Mouse (Mus musculus) monocyte, adult 5-6 weeks (primary cell): ENCODE data around the gene Zfp853. TPM values are rescaled to one million over a fixed set of nuclear protein-coding genes. Genes with fewer than 3 reads are reported as not detected.

Experiments used
- ATAC-seq: fragments of 153-309, 156-312 bp; replicated peaks from 2 replicates; pipeline ENCODE4 v1.8.0; 2017; ENCODE audit warnings: mild to moderate bottlenecking; ENCODE audit not compliant: low TSS enrichment, insufficient number of reproducible peaks, severe bottlenecking, poor library complexity, low FRiP score
- total RNA-seq: library from RNA; stranded (forward); fragments of 200-1000, 200-491, 200-594 nt; gene quantifications from 3 replicates; pipeline ENCODE4 v1.2.3, GENCODE M21; 2017

Zfp853 gene
- total RNA-seq, 1 experiment from 2014 or later: not detected

DNA sequence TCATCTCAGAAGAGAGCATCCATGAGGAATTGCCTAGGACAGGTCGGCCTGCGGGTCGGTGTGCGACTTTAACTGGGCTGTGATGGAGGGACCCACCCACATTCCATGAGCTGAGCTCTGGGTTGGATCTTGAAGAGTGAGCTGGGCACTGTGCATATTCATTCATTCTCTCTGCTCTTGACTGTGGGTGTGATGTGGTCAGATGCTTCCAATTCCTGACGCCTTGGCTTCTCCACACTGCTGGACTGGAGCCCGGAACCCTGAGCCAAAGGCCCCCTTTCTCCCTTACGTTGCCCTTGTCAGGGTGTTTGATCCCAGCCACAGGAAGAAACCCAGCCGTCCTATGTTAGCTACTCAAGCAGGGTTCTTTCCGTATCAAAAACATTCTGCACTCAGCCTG is 4.6 kb upstream of the Zfp853 start:
- ATAC-seq: no peak

DNA sequence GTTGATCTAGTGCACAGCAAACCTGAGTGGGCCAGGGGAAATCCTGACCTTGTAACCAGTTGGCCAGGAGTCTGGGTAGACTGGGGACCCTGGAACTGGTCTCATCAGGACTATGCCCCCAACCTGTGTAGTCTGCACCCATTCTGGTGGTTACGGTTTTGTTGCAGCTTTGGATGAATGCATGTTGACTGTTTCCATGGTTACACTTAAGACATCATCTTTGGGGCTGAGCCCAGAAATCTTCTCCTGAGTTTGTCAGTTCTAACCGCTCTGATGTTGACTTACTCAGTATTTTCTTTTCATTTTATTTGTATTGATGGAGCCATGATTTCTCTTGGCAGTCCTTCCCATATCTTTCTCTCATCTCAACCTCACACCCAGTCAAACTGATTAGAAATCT is 1.9 kb upstream of the Zfp853 start:
- no peak for ATAC-seq

DNA sequence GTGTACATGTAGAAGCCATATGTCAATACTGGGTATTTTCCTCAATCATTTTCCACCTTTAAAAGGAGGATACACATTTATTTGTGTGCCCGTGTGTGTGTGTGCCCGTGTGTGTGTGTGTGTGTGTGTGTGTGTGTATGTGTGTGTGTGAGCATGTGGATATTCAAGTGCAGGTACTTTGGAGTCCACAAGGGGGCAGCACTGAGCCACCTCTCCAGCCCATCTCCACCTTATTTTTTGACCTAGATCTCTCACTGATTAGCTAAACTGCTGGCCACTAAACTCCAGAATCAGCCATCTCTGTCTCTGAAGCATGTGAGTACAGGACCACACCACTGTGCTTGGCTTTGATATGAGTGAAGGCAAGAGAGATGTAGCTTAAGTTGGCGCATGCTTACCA is 1.4 kb upstream of the Zfp853 start:
- no peak for ATAC-seq

DNA sequence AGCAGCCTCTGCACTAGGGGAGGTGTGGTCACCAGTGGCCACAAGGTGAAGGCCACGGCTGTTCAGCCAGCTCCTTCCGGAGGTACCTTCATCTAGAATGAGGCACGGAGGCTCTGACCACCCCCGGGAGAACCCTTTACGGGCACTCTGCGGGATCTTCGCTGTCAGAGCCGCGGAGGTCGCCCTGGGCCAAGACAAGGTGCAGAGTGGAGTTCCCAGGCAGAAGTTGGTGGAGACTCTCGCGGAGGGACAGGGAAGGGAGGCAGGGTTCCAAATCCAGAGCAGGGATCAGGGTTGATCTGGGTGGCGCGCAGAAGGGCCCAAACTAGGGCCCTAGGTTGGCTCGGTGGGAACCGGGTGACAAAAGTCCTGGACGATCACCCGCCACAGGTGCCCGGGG is 544 bp downstream of the Zfp853 start:
- no peak for ATAC-seq

DNA sequence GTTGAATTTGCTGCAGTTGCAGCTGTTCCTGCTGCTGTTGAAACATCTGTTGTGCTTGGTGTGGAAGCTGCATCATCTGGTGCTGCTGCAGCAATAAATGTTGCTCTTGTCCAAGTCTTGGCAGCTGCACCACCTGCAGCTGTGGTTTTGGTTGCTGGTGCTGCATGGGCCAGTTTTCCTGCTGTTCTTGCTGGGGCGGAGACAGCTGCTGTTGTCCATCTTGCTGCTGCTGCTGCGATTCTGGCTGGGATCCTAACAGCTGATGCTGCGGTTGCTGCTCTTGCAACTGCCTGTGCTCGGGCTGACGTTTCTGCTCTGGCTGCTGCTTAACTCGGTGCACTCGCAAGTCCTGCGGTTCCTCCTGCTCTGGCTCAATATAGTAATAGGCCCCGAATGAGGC is 4.1 kb downstream of the Zfp853 start:
- ATAC-seq: no peak

DNA sequence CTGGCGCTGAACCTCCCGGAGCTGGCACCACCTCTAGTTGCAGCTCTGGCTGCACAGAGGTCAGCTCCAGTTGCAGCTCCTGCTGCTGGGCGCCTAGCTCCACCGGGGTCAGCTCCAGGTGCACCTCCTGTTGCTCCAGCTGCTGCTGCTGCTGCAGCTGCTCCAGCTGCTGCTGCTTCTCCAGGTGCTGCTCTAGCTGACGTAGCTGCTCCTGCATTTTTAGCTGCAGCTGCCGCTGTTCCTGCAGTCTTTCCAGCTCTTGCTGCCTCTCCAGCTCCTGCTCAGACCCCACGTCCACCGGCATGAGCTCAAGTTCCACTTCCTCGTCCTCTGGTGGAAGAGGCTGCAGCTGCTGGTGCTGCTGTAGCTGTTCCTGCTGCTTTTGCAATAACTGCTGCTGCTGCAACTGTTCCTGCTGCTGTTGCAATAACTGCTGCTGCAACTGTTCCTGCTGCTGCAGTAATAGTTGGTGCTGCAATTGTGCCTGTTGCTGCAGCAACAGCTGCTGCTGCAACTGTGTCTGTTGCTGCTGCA is 5.0 kb downstream of the Zfp853 start:
- no peak for ATAC-seq

DNA sequence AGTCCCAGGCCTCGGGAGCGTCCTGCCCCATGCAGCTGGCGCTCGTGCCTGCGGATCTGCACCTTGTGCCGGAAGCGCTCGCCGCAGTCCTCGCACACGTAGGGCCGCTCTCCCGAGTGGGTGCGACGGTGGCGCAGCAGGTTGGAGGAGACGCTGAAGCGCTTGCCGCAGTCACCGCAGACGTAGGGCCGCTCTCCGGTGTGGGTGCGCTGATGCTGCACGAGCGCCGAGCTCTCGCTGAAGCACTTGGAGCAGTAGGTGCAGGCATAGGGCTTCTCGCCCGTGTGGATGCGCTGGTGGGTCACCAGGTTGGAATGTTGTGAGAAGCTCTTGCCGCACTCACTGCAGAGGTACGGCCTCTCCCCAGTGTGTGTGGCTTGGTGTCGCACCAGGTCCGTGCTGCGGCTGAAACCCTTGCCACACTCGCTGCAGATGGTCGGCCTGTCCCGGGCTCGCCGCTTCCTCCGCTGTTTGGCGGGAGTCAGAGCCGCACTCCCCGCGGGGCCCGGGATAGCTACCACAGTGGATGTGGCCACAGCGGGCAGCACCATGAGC is 5.6 kb downstream of the Zfp853 start:
- no peak; the same call in 1 of the 2 replicates for ATAC-seq

DNA sequence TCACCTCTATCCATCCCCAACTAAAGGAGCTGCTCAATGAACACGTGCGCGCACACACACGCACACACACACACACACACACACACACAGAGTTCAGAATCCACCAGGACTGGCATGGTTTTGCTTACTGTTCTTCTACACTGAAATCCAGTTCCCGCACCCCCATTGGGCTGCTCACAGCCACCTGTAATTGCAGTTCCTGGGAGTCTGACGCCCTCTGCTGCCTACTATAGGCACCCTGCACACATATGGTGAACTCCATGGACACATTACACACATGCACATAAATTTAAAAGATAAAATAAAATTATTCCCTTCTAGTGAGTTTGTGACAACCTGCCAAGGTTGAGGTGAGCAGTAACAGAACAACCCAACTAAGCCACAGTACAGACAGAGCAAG is 8.7 kb downstream of the Zfp853 start:
- ATAC-seq: no peak

DNA sequence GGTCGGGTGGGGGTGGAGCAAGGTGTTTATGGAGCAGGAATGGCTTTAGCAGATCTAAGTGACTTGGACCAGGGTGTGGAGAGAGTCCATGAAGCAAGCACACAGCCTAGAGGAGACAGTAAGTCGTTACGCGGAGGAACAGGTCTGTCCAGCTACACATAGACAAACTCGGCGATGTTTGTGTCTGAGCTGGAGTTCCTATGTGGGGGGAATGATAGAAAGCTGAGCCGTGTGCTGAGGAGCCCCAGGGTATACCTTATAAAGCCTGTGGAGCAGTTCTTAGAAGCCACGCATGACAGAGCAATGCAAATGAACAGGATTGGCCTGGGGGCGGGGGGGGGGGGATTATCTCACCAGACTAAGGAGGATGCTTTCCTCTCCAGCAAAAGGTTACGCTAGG is 14.2 kb downstream of the Zfp853 start:
- no peak for ATAC-seq

DNA sequence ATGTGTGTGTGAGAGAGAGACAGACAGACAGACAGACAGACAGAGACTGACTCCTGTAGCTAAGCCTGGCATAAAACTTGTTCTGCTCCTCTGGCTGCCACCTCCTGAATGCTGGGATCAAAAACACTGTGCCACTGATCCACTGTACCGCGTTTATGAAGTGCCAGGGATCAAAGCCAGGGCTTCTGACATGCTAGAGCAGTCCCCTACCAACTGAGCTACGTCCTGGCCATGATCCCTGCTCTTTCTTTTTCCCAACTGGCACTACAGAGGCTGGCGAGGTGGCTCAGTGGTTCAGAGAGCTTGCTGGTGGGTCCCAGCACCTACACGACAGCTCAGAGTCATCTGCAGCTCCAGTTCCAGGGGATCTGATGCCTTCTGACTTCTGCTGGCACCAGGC is 17.7 kb downstream of the Zfp853 start:
- no peak for ATAC-seq

DNA sequence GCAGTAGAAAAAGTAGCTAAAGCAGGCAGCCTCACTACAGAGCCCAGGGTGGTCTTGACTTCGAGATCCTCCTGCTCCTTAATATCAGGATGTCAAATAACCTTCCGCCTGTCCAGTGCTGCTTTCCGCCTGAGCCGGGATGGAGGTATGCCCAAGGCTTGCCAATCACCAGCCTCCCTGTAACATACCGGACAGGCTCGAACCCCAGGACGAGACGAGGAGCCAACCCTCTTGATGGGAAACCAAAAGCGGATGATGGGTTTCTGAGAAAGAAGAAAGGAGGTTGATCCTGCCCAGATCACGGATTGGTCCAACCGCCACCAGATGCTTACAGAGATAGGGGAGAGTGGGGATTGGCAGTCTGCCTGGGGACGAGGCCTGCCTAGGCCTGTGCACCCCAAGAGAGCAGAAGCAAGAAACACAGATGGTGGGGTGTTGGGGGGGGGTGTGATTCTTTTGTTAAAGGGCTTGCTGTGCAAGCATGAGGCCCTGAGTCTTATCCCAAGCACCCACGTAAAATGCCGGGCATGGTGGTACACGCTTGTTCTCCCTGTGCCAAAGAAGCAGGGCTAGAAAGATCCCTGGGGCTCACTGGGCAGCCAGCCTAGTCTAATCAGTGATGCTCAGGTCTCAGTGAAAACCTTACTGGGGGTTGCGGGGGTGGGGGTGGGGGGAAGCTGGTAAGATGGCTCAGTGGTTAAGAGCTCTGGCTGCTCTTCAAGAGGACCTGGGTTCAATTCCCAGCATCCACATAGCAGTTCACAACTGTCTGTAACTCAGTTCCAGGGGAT is 20.7 kb downstream of the Zfp853 start:
- ATAC-seq: no peak

DNA sequence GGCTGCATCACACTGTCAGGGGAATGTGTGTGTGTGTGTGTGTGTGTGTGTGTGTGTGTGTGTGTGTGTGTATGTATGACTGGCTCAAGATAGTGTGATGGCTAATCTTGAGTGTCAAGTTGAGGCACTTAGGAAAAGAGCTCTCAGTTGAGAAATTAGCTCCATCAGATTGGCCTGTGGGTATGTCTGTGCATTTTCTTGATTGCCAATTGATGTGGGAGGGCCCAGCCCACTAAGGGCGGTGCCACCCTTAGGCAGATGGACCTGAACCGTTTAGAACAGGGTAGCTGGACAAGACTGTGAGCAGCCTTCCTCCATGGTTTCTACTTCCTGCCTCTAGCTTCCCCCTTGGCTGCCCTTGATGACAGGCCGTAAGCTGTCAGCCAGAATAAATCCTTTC is 21.3 kb downstream of the Zfp853 start:
- ATAC-seq: no peak

DNA sequence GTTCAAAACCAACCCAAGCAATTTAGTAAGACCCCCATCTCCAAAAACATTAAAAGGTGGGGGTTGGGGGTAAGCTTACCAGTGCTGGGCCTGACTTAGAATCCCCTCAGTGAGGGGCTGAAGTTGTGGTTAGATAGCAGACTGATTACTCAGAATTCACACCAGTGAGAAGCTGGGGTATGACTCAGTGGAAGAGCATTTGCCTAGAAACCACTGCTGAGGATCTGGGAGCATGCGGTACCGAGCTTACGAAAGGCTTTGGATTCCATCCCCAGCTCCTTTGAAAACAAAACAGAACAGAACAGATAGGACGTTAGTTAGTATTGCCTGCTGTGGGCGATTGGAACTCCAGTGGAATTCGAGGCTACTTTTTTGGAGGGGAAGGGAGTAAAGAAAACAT is 21.8 kb downstream of the Zfp853 start:
- no peak for ATAC-seq

DNA sequence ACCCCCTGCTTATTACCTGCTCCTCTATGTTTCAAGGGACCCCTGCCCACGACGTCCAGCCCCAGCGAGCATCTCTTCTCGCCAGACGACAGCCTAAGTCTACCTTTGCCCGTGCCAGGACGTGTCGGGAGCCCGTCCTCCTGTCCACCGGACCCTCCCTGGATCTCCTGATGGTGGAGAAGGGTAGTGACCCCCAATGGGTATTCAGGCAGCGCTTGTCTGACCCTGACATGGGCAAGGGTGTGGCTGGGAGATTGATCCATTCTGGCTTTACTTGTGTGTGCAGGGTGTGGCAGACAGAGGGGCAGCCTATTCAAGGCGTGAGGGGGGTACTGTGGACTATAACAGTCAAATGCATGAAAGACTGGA is 23.3 kb downstream of the Zfp853 start:
- 0 out of 2 replicates have a peak, but pooled peaks have one; percentile 3 for ATAC-seq

DNA sequence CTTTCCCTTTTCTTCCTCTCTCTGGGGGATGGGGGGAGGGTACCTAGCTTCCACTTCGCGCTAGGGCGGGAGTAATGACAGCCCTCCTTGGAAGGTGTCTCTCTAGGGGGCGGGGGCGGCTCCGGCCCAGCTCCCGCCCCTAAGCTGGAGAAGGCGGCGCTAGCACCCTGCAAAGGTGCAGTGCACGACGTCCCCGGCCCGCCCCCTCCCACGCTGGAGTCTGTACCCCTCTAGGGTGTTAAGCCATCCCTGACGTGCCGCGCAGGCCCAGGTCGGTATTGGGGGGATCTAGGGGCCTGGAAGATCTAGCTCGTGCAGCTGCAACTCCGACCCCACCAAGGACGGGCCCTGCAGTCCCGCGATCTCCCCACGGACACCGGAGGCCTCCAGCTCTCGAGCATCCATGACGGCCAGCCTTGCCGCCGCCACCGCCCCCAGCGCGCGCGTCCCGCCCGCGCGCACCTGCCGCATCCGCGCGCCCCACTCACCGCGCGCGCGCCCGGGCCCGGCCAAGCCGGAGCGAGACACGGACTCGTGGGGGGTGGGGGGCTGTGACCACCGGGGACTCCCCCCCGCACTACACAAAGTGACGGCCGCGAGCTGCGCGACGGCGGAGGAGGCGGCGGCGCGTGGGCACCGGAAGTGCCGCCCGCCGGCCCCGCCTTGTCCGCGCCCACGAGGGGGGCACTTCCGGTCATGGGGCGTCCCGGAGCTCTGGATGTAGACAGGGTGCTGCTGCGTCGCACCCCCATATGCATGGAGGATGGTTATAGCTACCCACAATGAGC is 23.9 kb downstream of the Zfp853 start, which contains the start of gene Zfp316:
Zfp316 (minus strand) TSS at position 660 of the 788 bp plus-strand sequence.
- ATAC-seq: peak; percentile 49

DNA sequence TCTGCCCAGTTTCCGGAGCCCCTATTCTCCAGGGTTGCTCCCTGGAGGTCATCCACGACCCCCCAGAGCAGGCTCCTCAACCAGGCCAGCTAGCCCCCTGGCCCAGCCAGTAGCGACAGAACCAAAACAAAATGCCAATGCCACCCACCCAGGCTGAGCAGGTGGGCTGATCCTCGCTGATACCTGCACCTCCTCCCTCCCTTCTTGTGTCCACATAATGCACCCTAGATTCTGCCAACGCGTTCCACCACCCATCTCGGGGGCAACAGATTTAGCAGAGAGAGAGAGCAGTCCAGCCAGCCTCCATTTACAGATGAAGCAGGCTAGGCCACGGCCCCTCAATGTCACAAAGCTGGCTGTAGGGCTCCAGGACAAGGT is 24.4 kb downstream of the Zfp853 start:
- ATAC-seq: no peak

DNA sequence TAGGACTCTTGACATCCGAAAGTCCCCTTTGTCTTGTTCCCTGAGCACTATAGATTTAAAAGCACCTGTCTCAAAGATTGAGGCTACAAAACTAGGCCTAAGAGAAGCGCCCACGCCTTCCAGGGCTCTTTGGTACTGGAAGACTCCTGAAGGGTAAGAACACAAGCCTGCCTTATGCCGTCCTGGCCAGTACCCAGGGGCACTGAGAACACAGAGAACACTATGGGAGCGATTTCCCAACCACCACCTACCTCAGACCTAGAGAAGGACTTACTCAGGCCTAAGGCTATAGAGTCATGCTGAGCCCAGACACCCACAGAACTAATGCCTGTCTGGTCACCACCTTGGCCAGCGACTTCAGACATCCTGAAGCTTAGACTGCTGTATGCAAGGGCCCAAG is 26.6 kb downstream of the Zfp853 start:
- no peak for ATAC-seq

DNA sequence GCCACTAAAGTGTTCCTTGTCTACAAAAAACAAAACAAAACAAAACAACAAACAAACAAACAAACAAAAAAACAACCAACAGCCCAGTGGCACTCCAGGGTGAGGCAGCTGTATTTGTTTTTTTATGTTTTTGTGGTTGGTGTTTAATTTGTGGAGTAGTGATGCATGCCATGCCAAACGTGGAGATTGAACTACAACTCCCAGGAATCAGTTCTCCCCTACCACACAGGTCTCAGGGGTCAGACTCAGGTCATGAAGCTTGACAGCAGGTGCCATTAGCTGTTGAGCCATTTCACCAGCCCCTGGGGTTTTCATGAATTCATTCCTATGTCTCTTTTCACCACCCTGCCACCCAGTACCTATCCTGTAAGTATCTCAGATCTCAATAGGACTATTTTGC is 28.0 kb downstream of the Zfp853 start:
- ATAC-seq: no peak

DNA sequence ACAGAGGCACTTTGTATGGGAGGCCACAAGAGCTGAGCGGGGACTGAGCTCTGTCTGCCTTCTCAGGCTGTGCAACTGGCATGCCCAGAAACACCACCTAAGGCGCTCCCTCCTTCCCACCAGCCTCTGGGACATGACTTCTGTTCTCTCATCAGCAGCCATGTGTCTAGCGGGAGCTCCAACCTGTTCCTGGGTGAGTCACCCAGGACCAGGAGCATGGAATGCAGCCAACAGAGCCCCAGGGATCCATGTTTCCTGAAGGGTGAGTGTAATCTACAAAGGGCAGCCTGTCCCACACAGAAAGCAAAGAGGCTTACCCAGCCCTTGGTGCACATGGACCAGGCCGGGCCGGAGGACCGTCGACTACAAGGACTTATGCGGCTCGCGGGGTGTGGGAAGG is 28.7 kb downstream of the Zfp853 start:
- ATAC-seq: no peak

DNA sequence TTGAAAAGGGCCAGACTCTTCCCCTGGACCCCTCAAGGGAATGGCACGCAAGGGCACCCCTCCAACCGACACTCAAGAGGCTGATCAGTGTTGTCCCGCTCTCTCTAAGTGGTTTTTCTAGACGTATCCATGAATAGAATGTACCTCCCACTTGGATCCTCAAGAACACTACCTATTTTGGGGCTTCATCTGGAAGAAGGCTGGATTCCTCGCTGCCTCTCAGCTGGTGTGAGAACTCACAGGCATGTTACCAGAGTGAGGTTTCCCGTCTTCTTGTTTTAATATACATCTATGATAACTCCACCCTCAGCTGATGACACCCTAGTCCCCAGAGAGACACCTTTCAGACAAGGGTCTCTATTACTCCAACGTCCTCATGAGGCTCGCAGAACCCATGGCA is 31.8 kb downstream of the Zfp853 start:
- no peak for ATAC-seq
